ENCODE assay signal across 8 mouse cellular contexts in the genomic region with DNA sequence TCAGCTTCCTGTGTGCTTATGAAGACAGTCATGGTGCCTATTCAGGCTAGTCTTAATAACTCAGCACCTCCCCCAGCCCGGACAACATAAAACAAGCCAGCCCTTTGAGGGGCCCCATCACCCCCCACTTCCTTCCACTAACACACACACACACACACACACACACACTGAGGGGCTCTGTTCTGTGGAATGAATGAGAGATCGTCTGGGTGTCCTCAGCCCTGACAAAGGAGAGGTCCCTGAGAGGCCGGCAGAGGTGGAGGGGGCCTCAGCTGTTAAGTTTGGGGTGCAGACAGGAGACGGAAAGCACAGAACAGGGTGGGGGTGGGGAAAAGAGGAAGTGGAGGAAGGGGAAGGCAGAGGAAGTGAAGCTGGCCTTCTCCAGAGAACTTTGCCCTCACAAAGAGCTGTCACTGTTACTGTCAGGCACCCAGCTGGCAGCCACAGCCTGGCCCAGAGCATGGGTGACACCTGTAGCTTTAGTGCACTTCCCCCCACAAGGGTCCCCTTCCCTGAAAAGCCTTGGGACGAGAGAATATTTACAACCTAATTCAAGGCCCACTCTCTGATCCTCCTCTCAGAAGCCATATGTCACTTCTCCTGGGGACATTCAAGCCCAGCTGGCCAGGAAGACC. TPM values are rescaled to one million over a fixed set of nuclear protein-coding genes. Genes with fewer than 3 reads are reported as not detected.
DNase-seq lines count a peak whose midpoint lies in the region; ATAC-seq and TF ChIP-seq lines count a peak whose summit lies in the region.

No protein-coding gene starts in this region.

- TF ChIP-seq CTCF in liver, embryonic 14.5 days (IDR thresholded peaks at IDR 0.05; ENCODE audit: low read depth) = no peak

- no peak for ATAC-seq in embryonic facial prominence, embryonic 13.5 days (ENCODE audit: insufficient number of reproducible peaks, insufficient read depth, low FRiP score, low TSS enrichment, low read depth)
- ATAC-seq in liver, embryonic 14.5 days (ENCODE audit: insufficient read depth) = no peak
- no peak for ATAC-seq in neural tube, embryonic 14.5 days (ENCODE audit: low read depth)

- H3K27me3 ChIP-seq in embryonic facial prominence, embryonic 13.5 days = no peaks in the 10 kb centered on the region
- H3K27me3 ChIP-seq in liver, embryonic 14.5 days (ENCODE audit: control insufficient read depth, insufficient read depth, low read length) = no peaks in the 10 kb centered on the region
- peaks cover 3% of the 10 kb centered on the region; the same call in 1 of the 2 replicates for H3K27me3 ChIP-seq in neural tube, embryonic 14.5 days (ENCODE audit: control insufficient read depth, insufficient read depth, low read length)

- 32% methylated on average over 5 of the region's 5 CpGs for WGBS in embryonic facial prominence, embryonic 13.5 days
- 21% methylated on average over 5 of the region's 5 CpGs for WGBS in liver, embryonic 14.5 days (ENCODE audit: insufficient replicate concordance)
- WGBS in neural tube, embryonic 14.5 days = 22% methylated on average over 5 of the region's 5 CpGs

- H3K27ac ChIP-seq in embryonic facial prominence, embryonic 13.5 days = peak overlapping the region; percentile 100
- H3K27ac ChIP-seq in liver, embryonic 14.5 days = peak overlapping the region; percentile 84
- peak overlapping the region; percentile 67; the same call in 1 of the 2 replicates for H3K27ac ChIP-seq in neural tube, embryonic 14.5 days (ENCODE audit: low read depth, low read length)

- peaks cover 43% of the 10 kb centered on the region for H3K4me1 ChIP-seq in embryonic facial prominence, embryonic 13.5 days
- peaks cover 40 to 56% of the 10 kb centered on the region in 2 experiments for H3K4me1 ChIP-seq in liver, embryonic 14.5 days (replicated peaks; ENCODE audit: control insufficient read depth in 2 of 2, insufficient read depth in 2 of 2, low read length in 1 of 2)
- H3K4me1 ChIP-seq in neural tube, embryonic 14.5 days (ENCODE audit: control insufficient read depth, insufficient read depth, low read length) = peaks cover 25% of the 10 kb centered on the region

- intact Hi-C loops in heart, postnatal 14 days (cut with DNase I) = no loop called here

- no peaks in the 10 kb centered on the region for H3K9me3 ChIP-seq in embryonic facial prominence, embryonic 13.5 days
- H3K9me3 ChIP-seq in liver, embryonic 14.5 days (ENCODE audit: control insufficient read depth, low read length) = no peaks in the 10 kb centered on the region
- H3K9me3 ChIP-seq in neural tube, embryonic 14.5 days (ENCODE audit: control insufficient read depth, low read length) = no peaks in the 10 kb centered on the region

- H3K9ac ChIP-seq in embryonic facial prominence, embryonic 13.5 days = peak overlapping the region; percentile 52; the same call in 1 of the 2 replicates
- H3K9ac ChIP-seq in liver, embryonic 14.5 days (replicated peaks) = peak overlapping the region; percentile 41
- no peak overlapping the region for H3K9ac ChIP-seq in neural tube, embryonic 14.5 days (replicated peaks; ENCODE audit: low read depth, low read length)

- no peak for TF ChIP-seq EP300 in liver, embryonic 14.5 days (IDR thresholded peaks at IDR 0.05; ENCODE audit: low read depth)

- peak; percentile 97 for DNase-seq in heart, adult 11 months
- DNase-seq in heart, postnatal 14 days = no peak
- peak; percentile 80 for DNase-seq in induced T-regulatory cell, adult 2 months (ENCODE audit: low read depth)
- DNase-seq in liver, embryonic 14.5 days (ENCODE audit: low read depth in 3 of 3, low spot score in 3 of 3) = no peak
- DNase-seq in embryo, embryonic 10 days (ENCODE audit: low spot score) = no peak
- DNase-seq in cerebellum, postnatal 10 days = no peak

- peaks cover 16% of the 10 kb centered on the region for H3K36me3 ChIP-seq in embryonic facial prominence, embryonic 13.5 days
- H3K36me3 ChIP-seq in liver, embryonic 14.5 days (replicated peaks; ENCODE audit: control insufficient read depth, insufficient read depth, low read depth) = peaks cover 16% of the 10 kb centered on the region
- peaks cover 15% of the 10 kb centered on the region for H3K36me3 ChIP-seq in neural tube, embryonic 14.5 days (ENCODE audit: control insufficient read depth, insufficient read depth, low read length)

- no peak overlapping the region for H3K4me2 ChIP-seq in embryonic facial prominence, embryonic 13.5 days
- peak overlapping the region; percentile 37 for H3K4me2 ChIP-seq in liver, embryonic 14.5 days (ENCODE audit: low read depth)
- H3K4me2 ChIP-seq in neural tube, embryonic 14.5 days (ENCODE audit: low read depth, low read length) = no peak overlapping the region

- no peak overlapping the region for H3K4me3 ChIP-seq in embryonic facial prominence, embryonic 13.5 days
- no peak overlapping the region for H3K4me3 ChIP-seq in liver, embryonic 14.5 days (ENCODE audit: insufficient read depth in 1 of 2, low read depth in 2 of 2, low read length in 2 of 2)
- no peak overlapping the region for H3K4me3 ChIP-seq in neural tube, embryonic 14.5 days (ENCODE audit: low read depth, low read length)

RNA-seq across cellular contexts. Expression of a gene that starts 2.5 kb away (rescaled TPM):
- total RNA-seq in heart, postnatal 14 days (2021) = 1,000 to 10,000 TPM; 1,025 to 1,358 TPM
- 14,475 and 16,597 TPM in 2 replicates for polyA plus RNA-seq in embryonic facial prominence, embryonic 13.5 days (2015; fragmentation: Nextera tagmentation; extraction: Ambion mirVana)
- polyA plus RNA-seq in liver, embryonic 14.5 days (2012; rRNA removed) = 776 and 920 TPM in 2 replicates
- 7,259 and 7,802 TPM in 2 replicates for polyA plus RNA-seq in liver, embryonic 14.5 days (2014; fragmentation: Nextera tagmentation; extraction: Ambion mirVana)
- 12,012 and 12,961 TPM in 2 replicates for polyA plus RNA-seq in neural tube, embryonic 14.5 days (2014; fragmentation: Nextera tagmentation; extraction: Ambion mirVana)

RNA-seq across cellular contexts. Expression of a gene that starts 13.8 kb away (rescaled TPM):
- 1 to 10 TPM; 7.1 to 7.7 TPM for total RNA-seq in heart, postnatal 14 days (2021)
- 15.0 and 15.7 TPM in 2 replicates for polyA plus RNA-seq in embryonic facial prominence, embryonic 13.5 days (2015; fragmentation: Nextera tagmentation; extraction: Ambion mirVana)
- polyA plus RNA-seq in liver, embryonic 14.5 days (2012; rRNA removed) = 1.9 and 2.2 TPM in 2 replicates
- polyA plus RNA-seq in liver, embryonic 14.5 days (2014; fragmentation: Nextera tagmentation; extraction: Ambion mirVana) = 1.6 and 2.0 TPM in 2 replicates
- 22.5 and 24.1 TPM in 2 replicates for polyA plus RNA-seq in neural tube, embryonic 14.5 days (2014; fragmentation: Nextera tagmentation; extraction: Ambion mirVana)

RNA-seq across cellular contexts. Expression of a gene that starts 51.1 kb away (rescaled TPM):
- 10 to 100 TPM; 47.3 to 68.9 TPM for total RNA-seq in heart, postnatal 14 days (2021)
- 392 and 441 TPM in 2 replicates for polyA plus RNA-seq in embryonic facial prominence, embryonic 13.5 days (2015; fragmentation: Nextera tagmentation; extraction: Ambion mirVana)
- polyA plus RNA-seq in liver, embryonic 14.5 days (2012; rRNA removed) = 21.1 and 25.3 TPM in 2 replicates
- polyA plus RNA-seq in liver, embryonic 14.5 days (2014; fragmentation: Nextera tagmentation; extraction: Ambion mirVana) = 19.3 and 21.4 TPM in 2 replicates
- polyA plus RNA-seq in neural tube, embryonic 14.5 days (2014; fragmentation: Nextera tagmentation; extraction: Ambion mirVana) = 428 and 502 TPM in 2 replicates

Comparison
In these comparisons a context has a peak if more than half of its experiments do, and no peak if none do; other contexts are left out.
1. DNase-seq: peak in heart, adult 11 months (single experiment) and induced T-regulatory cell, adult 2 months (single experiment); none in heart, postnatal 14 days (0 of 2), liver, embryonic 14.5 days (0 of 3), embryo, embryonic 10 days (single experiment) and cerebellum, postnatal 10 days (0 of 2).
2. RNA of a gene that starts 51.1 kb away (polyA plus RNA-seq): 428 to 502 TPM in neural tube, embryonic 14.5 days and 392 to 441 TPM in embryonic facial prominence, embryonic 13.5 days; 19.3 to 25.3 TPM in liver, embryonic 14.5 days; every median in the first group is over 10 times any median in the second.
3. Peak in every context shown above with its lines, with median percentiles within 50 percentile points of each other: H3K27ac ChIP-seq.